Mouse (Mus musculus) erythroblast, embryonic 14.5 days (primary cell): ENCODE measurements around the gene Sh3kbp1.

Experiments
- GATA1 ChIP-seq: IDR thresholded peaks from 2 replicates; pipeline ENCODE4 v1.6.1; 2012; ENCODE audit warnings: low read length, inconsistent platforms, mixed read lengths
- TAL1 ChIP-seq: IDR thresholded peaks from 3 replicates; pipeline ENCODE4 v1.6.1; 2012; ENCODE audit warnings: low read length, inconsistent platforms, mixed read lengths

GRCm38 (mm10) chrX:159772137-159772536, 145.1 kb downstream of the Sh3kbp1 start:
- TF ChIP-seq TAL1 (no peak), GATA1 (no peak)
